Mouse (Mus musculus): Measurements from ENCODE around the gene 1810049J17Rik. TPM values are rescaled to one million over a fixed set of nuclear protein-coding genes. Genes with fewer than 3 reads are reported as not detected.
"Not testable (repeated sequence)": the region's sequence is repeated elsewhere in the genome, so short reads cannot be mapped to it uniquely, and the experiment has no call there.

Gene 1810049J17Rik
- total RNA-seq (2021) = 1 to 10 TPM in 1 of 2 experiments, under 1 TPM in 1; 0.77 to 1.6 TPM
- long read RNA-seq, experiment 1 = 0 reads
- long read RNA-seq, experiment 2 = 0 reads

- peak; percentile 52 to 60 for DNase-seq (ENCODE audit: low spot score in 2 of 2)
Measured at GRCm38 (mm10) chr15:12321788-12322621, at the start of gene 1810049J17Rik. Gene 1810049J17Rik, minus strand, starts transcription at chr15:12321899.

DNA sequence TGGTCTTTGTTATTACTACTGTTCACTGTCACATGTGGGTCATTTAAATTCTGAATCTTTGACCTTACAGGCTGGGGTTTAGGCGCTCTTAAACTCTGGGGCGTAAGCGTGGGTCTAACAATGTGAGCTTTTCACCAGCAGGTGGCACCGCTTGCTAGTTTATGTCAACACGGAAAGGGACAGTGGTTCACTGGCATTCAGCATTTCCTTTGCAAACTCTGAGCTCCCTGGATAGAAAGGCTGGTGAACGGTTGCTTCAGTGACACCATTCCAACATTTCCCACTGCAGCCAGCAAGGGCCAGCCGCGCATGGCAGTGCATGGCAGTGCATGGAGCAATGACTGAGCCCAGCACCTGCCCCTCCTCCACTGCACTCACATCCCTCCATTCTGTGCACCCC is 49.5 kb upstream of the 1810049J17Rik start:
- DNase-seq (ENCODE audit: low spot score in 2 of 2) = peak; percentile 57 to 64

GRCm38 (mm10) chr15:12370096-12370495 is 48.4 kb upstream of the 1810049J17Rik start:
- DNase-seq (ENCODE audit: low spot score in 2 of 2) = no peak

DNA sequence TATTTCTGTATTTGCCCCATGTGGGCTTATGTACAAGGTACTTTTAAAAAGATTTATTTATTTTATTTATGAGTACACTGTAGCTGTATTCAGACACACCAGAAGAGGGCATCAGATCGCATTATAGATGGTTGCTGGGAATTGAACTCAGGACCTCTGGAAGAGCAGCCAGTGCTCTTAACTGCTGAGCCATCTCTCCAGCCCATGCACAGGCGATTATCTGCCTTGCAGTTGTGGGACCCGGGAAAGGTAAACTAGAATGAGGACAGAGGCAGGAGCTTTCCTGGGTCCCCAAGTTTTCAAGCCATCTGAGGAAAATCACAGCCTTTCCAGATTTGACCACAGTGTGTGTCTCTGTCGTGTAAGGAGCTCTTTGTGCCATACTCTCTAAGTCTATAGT is 47.2 kb upstream of the 1810049J17Rik start:
- no peak for DNase-seq (ENCODE audit: low spot score in 2 of 2)

GRCm38 (mm10) chr15:12368357-12368756 is 46.7 kb upstream of the 1810049J17Rik start:
- no peak for DNase-seq (ENCODE audit: low spot score in 2 of 2)

GRCm38 (mm10) chr15:12367306-12368080 is 45.8 kb upstream of the 1810049J17Rik start:
- DNase-seq (ENCODE audit: low spot score in 2 of 2) = no peak

GRCm38 (mm10) chr15:12366580-12367305 is 45.0 kb upstream of the 1810049J17Rik start:
- not testable (repeated sequence) for DNase-seq (ENCODE audit: low spot score in 2 of 2)

- no peak for DNase-seq (ENCODE audit: low spot score in 2 of 2)
Measured at GRCm38 (mm10) chr15:12366072-12366469, 44.4 kb upstream of the 1810049J17Rik start.

GRCm38 (mm10) chr15:12365416-12366071 is 43.8 kb upstream of the 1810049J17Rik start:
- DNase-seq (ENCODE audit: low spot score in 2 of 2) = no peak

GRCm38 (mm10) chr15:12364096-12364495 is 42.4 kb upstream of the 1810049J17Rik start:
- no peak for DNase-seq (ENCODE audit: low spot score in 2 of 2)

DNA sequence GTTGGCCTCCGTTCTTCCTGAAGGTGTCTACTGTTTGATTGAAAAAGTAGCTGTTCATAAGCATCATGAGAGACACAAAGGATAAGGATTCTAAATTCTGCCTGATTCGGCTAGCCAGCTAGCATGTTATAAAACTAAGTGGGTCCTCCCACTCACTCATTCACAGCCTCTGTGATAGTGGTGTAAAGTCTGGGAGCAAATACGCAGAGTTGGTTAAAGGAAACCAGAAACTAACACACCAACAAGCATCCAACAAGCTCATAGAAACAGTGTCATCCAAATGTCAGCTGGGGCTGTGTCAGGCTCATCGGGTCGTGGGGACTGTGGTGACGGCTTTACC is 41.0 kb upstream of the 1810049J17Rik start:
- DNase-seq (ENCODE audit: low spot score in 2 of 2) = no peak

GRCm38 (mm10) chr15:12362001-12362700 is 40.5 kb upstream of the 1810049J17Rik start:
- no peak for DNase-seq (ENCODE audit: low spot score in 2 of 2)

- no peak for DNase-seq (ENCODE audit: low spot score in 2 of 2)
Measured at GRCm38 (mm10) chr15:12360519-12361212, 39.0 kb upstream of the 1810049J17Rik start.

DNA sequence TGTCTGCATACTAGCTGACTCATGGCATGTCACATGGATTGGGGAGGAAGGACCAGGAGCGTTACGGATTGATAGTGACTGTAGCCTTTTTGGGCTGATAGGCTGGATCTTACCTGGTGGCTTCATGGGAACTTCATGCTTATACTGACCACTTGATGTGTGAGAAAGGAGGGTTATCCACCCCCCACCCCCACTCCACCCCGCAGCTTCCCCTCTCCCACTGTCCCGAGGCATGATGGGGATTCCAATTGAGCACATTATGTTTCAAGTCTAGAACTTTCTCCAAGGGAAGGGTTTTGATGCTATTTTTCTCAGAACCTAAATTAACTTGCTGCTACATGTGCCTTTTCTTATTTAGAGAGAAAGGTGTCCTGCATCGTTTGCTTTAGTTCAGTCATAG is 36.7 kb upstream of the 1810049J17Rik start:
- DNase-seq (ENCODE audit: low spot score in 2 of 2) = no peak

- DNase-seq (ENCODE audit: low spot score in 2 of 2) = no peak
Measured at GRCm38 (mm10) chr15:12357459-12357858, 35.8 kb upstream of the 1810049J17Rik start.

DNA sequence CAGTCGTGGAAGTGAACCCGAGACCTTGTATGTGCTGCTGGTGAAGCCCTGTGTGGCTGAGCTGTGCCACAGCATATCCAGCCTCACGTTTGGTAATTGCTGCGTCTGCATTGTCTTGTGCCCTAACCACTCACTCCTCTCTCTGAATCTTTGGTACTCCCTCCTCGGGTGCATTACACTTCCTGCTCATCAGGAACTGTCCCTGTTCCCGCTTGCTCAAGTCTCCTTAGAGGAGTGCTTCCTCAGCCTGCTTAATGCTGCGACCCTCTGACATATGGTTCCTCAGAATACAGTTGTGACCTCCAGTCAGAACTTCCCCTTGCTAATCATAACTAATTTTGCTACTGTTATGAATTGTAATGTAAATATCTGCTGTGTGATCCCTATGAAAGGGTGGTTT is 34.2 kb upstream of the 1810049J17Rik start:
- no peak for DNase-seq (ENCODE audit: low spot score in 2 of 2)

- DNase-seq (ENCODE audit: low spot score in 2 of 2) = no peak
Measured at GRCm38 (mm10) chr15:12355261-12355660, 33.6 kb upstream of the 1810049J17Rik start.

GRCm38 (mm10) chr15:12354281-12354810 is 32.6 kb upstream of the 1810049J17Rik start:
- no peak for DNase-seq (ENCODE audit: low spot score in 2 of 2)

- DNase-seq (ENCODE audit: low spot score in 2 of 2) = no peak
Measured at GRCm38 (mm10) chr15:12351470-12351869, 29.8 kb upstream of the 1810049J17Rik start.

Data from adrenal gland, adult 18-20 months (tissue).